Mouse (Mus musculus) megakaryocyte, adult 5-6 weeks (primary cell): ENCODE measurements around the gene Dnlz. TPM values are rescaled to one million over a fixed set of nuclear protein-coding genes. Genes with fewer than 3 reads are reported as not detected.

ENCODE experiments used
- ATAC-seq: 2 replicates; pipeline ENCODE4 v1.8.0; 2016; ENCODE audit warnings: mild to moderate bottlenecking, inconsistent platforms; ENCODE audit not compliant: poor library complexity, severe bottlenecking
- total RNA-seq, 2 experiments: library from RNA; stranded (forward) in 1 of 2; stranded (reverse) in 1 of 2; fragments of 153-499, 151-499 nt in 1 of 2; fragments of 221-1000, 200-1000 nt in 1 of 2; gene quantifications; 2 replicates each; pipeline versions ENCODE4 v1.2.3 to v1.2.4; 2015 to 2017

The Dnlz gene
- total RNA-seq, 2 experiments from 2014 or later, result 4.4 to 5.1 TPM

- ATAC-seq, result no peak
Measured at GRCm38 (mm10) chr2:26323589-26324325, 28.2 kb downstream of the Dnlz start.

DNA sequence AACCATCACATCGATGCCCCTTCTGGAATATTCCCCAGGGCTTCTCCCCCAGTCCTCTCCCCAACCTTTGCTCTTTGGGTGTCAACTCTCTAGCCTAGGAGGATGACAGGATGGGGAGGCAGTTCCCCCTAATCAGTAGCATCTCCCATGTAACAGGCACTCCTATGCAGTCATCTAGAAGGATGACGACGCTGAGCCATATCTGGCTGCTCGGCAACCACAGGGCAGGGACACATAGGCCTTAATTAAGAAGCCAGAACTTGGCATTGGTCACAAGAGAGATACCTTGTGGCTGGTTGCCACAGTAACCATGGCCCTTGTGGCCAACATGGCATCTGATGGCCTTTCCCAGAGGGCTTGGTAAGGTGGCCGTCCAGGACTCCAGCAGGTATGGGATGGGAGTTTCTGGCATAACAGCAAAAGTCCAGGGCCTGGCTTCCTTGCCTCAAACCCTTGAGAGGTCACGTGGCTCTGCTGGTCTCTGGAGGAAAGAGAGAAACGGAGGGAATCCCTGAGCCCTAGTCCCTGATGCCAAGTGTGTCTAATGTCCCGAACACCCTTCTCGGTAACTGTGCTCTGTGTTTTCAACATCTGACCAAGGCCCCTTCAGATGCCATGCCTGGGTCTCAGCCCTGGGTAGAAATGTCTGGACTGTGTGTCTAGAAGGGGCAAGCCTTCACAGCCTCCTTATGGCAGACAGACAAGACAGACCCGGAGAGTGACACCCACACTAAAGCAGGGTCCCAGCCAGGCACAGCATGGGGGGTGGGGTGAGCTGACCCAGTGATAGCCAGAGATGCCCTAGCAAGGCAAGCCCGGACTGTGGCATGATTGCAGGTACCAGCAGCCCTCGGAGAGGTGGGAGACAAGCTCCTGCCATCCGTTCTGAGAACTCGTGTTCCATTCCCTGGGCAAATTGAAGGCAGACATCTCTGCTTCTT, 31.4 kb downstream of the Dnlz start:
- ATAC-seq, result no peak

- no peak for ATAC-seq
Measured at GRCm38 (mm10) chr2:26319519-26320244, 32.2 kb downstream of the Dnlz start.

GRCm38 (mm10) chr2:26319109-26319508, 32.8 kb downstream of the Dnlz start:
- no peak for ATAC-seq

GRCm38 (mm10) chr2:26317991-26318672, 33.8 kb downstream of the Dnlz start:
- no peak for ATAC-seq

DNA sequence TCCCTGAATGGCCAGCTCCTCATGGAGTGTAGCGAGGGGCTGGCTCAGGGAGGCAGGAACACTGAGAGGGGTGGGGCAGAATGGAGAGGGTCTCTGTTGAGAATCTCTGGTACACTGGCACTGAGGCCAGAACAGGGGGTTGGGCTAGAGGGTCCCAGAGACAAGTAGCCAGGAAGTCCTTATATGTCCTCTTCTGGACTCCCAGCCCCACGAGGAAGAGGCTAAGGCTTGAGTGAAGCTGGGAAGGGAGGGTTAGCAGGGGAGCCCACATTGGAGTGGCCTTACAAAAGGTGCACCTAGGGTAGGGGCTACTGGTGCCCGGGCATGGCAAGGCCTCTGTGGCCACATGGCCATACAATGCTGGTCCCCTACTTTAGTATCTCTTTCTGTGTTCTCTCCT, 34.5 kb downstream of the Dnlz start:
- ATAC-seq, result no peak

DNA sequence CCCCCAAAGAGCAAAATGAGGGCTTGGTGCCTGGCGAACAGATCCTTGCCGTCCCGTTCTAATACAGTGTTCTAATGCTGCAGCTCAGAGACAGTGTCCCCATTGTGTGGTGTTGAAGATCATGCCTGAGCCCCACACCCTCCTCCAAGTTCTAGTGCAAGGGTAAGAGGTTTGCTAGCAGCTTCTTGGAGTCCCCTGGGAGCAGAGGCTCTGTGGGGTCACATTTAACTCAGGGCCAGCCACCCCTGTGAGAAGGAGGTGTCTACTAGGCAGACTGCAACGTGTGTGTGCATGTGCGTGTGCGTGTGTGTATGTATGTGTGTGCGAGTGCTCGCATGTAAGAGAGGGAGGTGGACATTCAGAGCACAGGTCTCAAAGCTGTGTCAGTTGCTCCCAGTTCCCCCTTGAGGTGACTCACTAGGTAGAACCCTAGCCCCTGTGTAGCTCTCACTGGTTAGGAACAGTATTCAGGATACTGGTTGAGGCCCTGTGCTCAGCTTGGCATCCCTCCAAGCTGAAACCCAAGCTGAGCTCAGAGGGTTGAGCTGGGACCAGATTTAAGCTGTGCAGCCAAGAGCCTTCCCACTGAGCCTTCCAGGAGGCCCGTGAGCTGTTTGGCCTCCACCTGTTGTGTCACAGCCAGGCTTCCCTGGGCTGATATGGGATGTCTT, 35.2 kb downstream of the Dnlz start:
- no peak for ATAC-seq

- peak; percentile 25; the same call in 1 of the 2 replicates for ATAC-seq
Measured at GRCm38 (mm10) chr2:26315925-26316311, 36.0 kb downstream of the Dnlz start.

DNA sequence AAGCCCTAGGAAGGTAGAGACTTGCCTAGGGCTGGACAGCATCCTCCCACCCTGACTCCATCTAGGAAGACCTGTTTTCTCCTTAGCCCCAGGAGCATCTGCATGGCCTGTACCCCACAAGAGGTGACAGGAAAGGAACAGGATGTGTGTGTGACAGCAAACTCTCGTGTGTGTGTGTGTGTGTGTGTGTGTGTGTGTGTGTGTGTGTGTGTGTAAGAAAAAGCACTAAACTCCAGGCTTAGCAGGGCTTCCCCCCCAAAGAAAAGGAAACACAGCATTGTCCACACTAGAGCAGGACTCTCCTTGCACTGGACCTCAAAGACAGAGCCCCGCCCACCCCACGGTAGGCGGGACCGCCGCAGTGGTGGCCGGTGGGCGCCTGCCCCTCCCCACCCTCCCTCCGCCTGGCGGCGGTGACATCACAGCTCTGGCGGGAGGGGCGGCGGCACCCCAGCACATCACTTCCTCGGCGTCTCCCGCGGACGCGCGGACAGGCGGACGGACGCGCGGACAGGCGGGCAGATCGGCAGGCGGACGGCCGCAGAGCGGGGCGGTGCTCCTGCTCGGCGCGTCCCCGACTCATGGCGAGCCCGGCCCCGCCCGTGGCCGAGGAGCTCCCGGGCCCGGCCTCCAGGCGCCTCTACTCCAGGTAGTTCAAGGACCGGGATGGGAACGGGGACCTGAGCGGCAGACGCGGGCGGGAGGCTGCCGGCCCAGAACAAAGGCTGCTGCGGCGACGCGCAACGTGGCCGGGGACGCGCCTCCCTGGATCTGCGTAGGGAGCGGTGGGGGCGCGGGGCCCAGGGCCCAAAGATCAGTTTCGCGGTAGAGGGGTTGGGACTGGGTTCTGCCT, 36.6 kb downstream of the Dnlz start, which contains the start of gene Gpsm1:
Gene Gpsm1 (plus strand): TSS at position 444 of the 853 bp plus-strand sequence.
- peak; percentile 75 for ATAC-seq

DNA sequence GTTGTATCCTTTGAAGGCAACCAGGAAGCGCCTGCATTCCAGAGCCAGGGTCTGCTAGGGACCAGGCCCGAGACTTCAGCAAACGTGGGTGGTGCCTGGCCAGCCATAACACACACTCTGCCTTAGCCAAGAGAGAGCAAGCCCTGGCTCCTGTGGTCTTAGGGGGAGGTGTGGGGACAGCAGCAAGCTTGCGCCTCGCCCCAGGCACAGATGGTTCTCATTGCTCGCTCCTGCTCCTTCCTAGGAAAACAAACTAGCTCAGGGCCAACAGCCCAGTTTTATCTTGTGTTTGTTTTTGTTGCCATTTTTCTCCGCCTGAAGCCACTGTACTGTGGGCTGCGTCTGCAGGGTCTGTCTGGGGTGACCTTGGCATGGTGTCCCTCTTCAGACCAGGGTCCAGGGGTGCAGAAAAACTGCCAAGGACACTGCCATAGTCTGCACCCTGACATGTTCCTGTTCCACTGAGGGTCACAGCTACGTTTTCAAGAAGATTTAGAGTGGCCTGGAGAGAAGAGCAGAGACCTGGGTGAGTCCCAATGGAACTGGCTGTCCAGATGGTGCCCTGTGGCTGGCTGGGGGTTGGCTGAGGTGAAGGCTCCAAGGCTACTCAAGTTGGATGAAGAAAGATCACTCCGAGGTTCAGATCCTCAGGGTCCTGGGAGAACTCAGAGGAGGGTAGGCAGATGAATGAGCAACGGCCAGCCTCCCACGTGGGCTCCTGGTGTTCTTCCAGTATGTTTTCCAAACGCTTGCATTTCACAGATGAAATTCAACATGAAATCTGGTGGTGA, 37.4 kb downstream of the Dnlz start:
- no peak for ATAC-seq

DNA sequence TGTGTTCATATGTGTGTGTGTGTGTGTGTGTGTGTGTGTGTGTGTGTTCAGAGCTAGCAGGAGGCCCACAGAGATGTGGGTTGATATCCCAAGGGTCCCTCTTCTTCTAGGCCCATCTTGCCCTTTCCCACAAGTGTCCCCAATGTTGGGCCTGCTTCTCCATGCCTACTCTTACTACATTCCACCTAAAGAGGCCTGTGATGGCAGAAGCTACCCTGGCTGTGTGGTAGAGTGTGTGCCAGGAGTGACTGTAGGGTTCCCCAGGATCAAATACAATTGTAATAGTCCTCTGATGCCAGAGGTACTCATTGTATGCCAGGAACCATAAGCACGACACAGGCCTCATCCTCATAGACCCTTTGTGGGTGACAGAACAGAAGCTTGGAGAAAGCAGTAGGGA, 38.5 kb downstream of the Dnlz start:
- no peak for ATAC-seq

DNA sequence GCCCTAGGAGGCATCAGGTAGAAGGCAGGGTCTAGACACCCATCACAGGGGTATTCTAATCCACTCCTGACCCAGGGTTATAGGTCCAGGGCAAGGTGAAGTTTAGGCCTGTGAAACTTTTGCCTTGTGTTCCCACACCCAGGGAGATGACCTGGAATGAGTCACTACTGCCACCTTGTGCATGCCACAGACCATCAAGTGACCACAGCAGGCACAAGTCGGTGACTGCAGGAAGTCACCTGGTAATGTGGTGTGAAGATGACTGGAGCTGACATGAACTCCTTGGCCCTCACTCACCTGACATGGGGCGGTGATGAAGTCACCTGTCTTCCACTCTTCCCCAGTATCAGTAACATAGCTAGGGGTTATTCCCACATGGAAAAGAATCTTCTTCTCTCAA, 39.1 kb downstream of the Dnlz start:
- ATAC-seq, result peak; percentile 52

- ATAC-seq, result no peak
Measured at GRCm38 (mm10) chr2:26311936-26312335, 40.0 kb downstream of the Dnlz start.

DNA sequence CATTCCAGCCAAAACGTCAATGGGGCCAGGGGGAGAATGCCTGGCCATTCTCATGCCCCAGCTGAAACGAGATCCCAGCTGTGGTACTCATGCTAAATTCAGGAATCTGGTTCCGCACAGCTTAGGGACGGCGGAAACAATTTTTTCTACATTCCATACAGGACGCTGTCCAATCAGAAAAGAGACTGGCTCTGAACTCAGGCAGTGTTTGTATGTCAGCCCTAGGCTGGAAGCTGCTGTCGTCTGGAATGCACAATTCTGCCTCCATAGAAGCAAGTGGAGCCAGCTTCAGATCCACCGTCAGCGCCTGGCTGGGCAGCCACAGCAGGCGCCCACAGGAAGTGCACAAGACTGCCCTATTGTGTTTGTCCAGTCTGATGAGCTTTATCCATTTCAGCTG, 42.2 kb downstream of the Dnlz start:
- ATAC-seq, result no peak

DNA sequence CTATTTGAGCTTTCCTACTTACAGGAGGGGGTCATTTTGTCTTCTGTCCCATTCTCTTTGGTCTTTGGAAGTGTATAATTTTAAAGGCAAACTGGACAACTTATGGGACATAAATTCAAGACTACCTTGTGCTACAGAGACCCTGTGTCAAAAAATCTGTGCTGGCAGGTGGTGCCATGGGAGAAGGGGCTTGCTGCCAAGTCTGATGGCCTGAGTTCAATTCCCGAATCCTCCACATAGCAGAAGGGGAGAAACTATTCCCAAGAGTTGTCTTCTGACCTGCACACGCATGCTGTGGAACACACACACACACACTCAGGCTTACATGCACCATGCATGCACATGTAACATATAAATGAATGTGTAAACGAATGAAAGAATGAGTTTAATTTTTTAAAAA, 45.2 kb downstream of the Dnlz start:
- no peak for ATAC-seq

DNA sequence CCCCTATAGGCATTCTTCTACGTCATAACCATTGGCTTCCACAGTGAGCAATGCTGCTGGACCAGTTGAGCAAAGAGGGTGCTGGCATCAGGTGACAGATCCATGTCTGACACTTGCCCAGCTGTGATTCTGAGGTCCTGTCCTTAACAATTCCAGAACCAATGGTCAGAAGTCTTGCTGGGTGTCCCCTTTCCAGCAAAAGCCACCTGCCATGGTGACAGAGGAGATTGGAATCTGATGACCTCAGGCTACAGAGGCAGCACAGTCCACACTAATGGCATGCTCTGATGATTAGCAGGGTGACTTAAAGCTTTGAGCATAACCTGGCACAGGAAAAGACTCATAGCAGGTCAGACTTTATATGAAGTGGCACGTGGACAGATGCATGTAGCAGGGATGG, 46.4 kb downstream of the Dnlz start:
- ATAC-seq, result no peak

GRCm38 (mm10) chr2:26304711-26305110, 47.2 kb downstream of the Dnlz start:
- ATAC-seq, result no peak

- ATAC-seq, result no peak
Measured at GRCm38 (mm10) chr2:26302005-26302503, 49.9 kb downstream of the Dnlz start.
